Mouse (Mus musculus) MEL (cell line): ENCODE data around the gene Rnf185. TPM values are rescaled to one million over a fixed set of nuclear protein-coding genes. Genes with fewer than 3 reads are reported as not detected.

Experiments used
- DNase-seq: peaks from one replicate; pipeline ENCODE4 v3.0.0; 2011; ENCODE audit warnings: low read depth, low spot score
- H3K27ac ChIP-seq: 2 replicates; pipeline ENCODE4 v1.5.1; 2012; ENCODE audit warnings: low read depth, mild to moderate bottlenecking, control low read depth, low read length, moderate library complexity; ENCODE audit not compliant: control insufficient read depth
- H3K27me3 ChIP-seq, 2 experiments: fragments of 150-350 bp in 1 of 2; sonication (generic) in 1 of 2; 2 replicates each; pipeline ENCODE4 v1.6.1; 2012; ENCODE audit warnings: low read length in 2 of 2, mild to moderate bottlenecking in 2 of 2, improper control_type of control experiment in 1 of 2, moderate library complexity in 1 of 2; ENCODE audit not compliant: insufficient read depth in 2 of 2, control insufficient read depth in 1 of 2
- H3K36me3 ChIP-seq, 2 experiments: 2 replicates each; pipeline ENCODE4 v1.6.1; 2012 to 2014; ENCODE audit warnings: low read length in 2 of 2, improper control_type of control experiment in 1 of 2, inconsistent platforms in 1 of 2, mild to moderate bottlenecking in 1 of 2; ENCODE audit not compliant: insufficient read depth in 2 of 2, control insufficient read depth in 1 of 2
- H3K4me1 ChIP-seq, 2 experiments: fragments of 150-350 bp in 1 of 2; sonication (generic) in 1 of 2; 2 replicates each; pipeline ENCODE4 v1.6.1; 2012; ENCODE audit warnings: low read length in 2 of 2, improper control_type of control experiment in 1 of 2, mild to moderate bottlenecking in 1 of 2; ENCODE audit not compliant: insufficient read depth in 2 of 2, control insufficient read depth in 1 of 2
- H3K4me3 ChIP-seq, 2 experiments: fragments of 150-350 bp in 1 of 2; sonication (generic) in 1 of 2; 2 replicates each; pipeline ENCODE4 v1.5.1; 2012; ENCODE audit warnings: low read depth in 2 of 2, low read length in 2 of 2, mild to moderate bottlenecking in 2 of 2, moderate library complexity in 2 of 2, control low read depth in 1 of 2, improper control_type of control experiment in 1 of 2; ENCODE audit not compliant: control insufficient read depth in 1 of 2, insufficient read depth in 1 of 2
- H3K79me2 ChIP-seq: 2 replicates; pipeline ENCODE4 v1.6.1; 2012; ENCODE audit warnings: mild to moderate bottlenecking, low read length, moderate library complexity; ENCODE audit not compliant: control insufficient read depth, poor library complexity, insufficient read depth
- H3K9ac ChIP-seq: 2 replicates; pipeline ENCODE4 v1.6.1; 2012; ENCODE audit warnings: low read depth, mild to moderate bottlenecking, control low read depth, low read length, moderate library complexity; ENCODE audit not compliant: control insufficient read depth, poor library complexity, severe bottlenecking
- H3K9me3 ChIP-seq: fragments of 150-350 bp; sonication (generic); replicated peaks from 2 replicates; pipeline ENCODE4 v1.6.1; 2012; ENCODE audit warnings: mild to moderate bottlenecking, low read length, improper control_type of control experiment, moderate library complexity; ENCODE audit not compliant: insufficient read depth
- CHD1 ChIP-seq: IDR thresholded peaks from 2 replicates; pipeline ENCODE4 v1.6.1; 2012; ENCODE audit warnings: low read depth, mild to moderate bottlenecking, inconsistent platforms, low read length, improper control_type of control experiment
- E2F4 ChIP-seq: IDR thresholded peaks from 2 replicates; pipeline ENCODE4 v1.6.1; 2011; ENCODE audit warnings: low read depth, low read length, improper control_type of control experiment, borderline replicate concordance
- ELF1 ChIP-seq: IDR thresholded peaks from 2 replicates; pipeline ENCODE4 v1.6.1; 2014; ENCODE audit warnings: low read depth, mild to moderate bottlenecking, inconsistent platforms, low read length, improper control_type of control experiment, moderate library complexity
- EP300 ChIP-seq, 2 experiments: IDR thresholded peaks; 2 replicates each; pipeline ENCODE4 v1.6.1; 2011; ENCODE audit warnings: improper control_type of control experiment in 2 of 2, low read length in 2 of 2, low read depth in 1 of 2, mild to moderate bottlenecking in 1 of 2
- ETS1 ChIP-seq: IDR thresholded peaks from 2 replicates; pipeline ENCODE4 v1.6.1; 2012; ENCODE audit warnings: low read depth, mild to moderate bottlenecking, inconsistent platforms, low read length, improper control_type of control experiment, moderate library complexity
- HCFC1 ChIP-seq: IDR thresholded peaks from 2 replicates; pipeline ENCODE4 v1.6.1; 2012; ENCODE audit warnings: low read depth, mild to moderate bottlenecking, inconsistent platforms, low read length, improper control_type of control experiment, moderate library complexity
- JUND ChIP-seq: IDR thresholded peaks from 2 replicates; pipeline ENCODE4 v1.6.1; 2011; ENCODE audit warnings: low read depth, mild to moderate bottlenecking, improper control_type of control experiment, low read length
- KAT2A ChIP-seq: conservative IDR thresholded peaks from 2 replicates; pipeline ENCODE4 v1.6.1; 2012; ENCODE audit warnings: low read depth, low read length, improper control_type of control experiment, inconsistent platforms
- MAX ChIP-seq: IDR thresholded peaks from 2 replicates; pipeline ENCODE4 v1.6.1; 2011; ENCODE audit warnings: low read length, improper control_type of control experiment
- MEF2A ChIP-seq: IDR thresholded peaks from 2 replicates; pipeline ENCODE4 v1.6.1; 2014; ENCODE audit warnings: low read depth, mild to moderate bottlenecking, inconsistent platforms, low read length, improper control_type of control experiment; ENCODE audit not compliant: poor library complexity, insufficient replicate concordance, severe bottlenecking; ENCODE audit errors: extremely low read depth
- MYB ChIP-seq: IDR thresholded peaks from 2 replicates; pipeline ENCODE4 v1.6.1; 2011; ENCODE audit warnings: mild to moderate bottlenecking, low read depth, low read length, improper control_type of control experiment
- NRF1 ChIP-seq: IDR thresholded peaks from 2 replicates; pipeline ENCODE4 v1.6.1; 2014; ENCODE audit warnings: low read depth, mild to moderate bottlenecking, inconsistent platforms, low read length, improper control_type of control experiment, moderate library complexity; ENCODE audit not compliant: poor library complexity, insufficient read depth, severe bottlenecking
- POLR2AphosphoS2 ChIP-seq: IDR thresholded peaks from 2 replicates; pipeline ENCODE4 v1.6.1; 2011; ENCODE audit warnings: low read length, improper control_type of control experiment
- POLR2AphosphoS5 ChIP-seq: IDR thresholded peaks from 2 replicates; pipeline ENCODE4 v1.6.1; 2012; ENCODE audit warnings: low read depth, borderline replicate concordance, mild to moderate bottlenecking, inconsistent platforms, low read length, moderate library complexity, mixed read lengths
- RAD21 ChIP-seq: IDR thresholded peaks from 2 replicates; pipeline ENCODE4 v1.6.1; 2011; ENCODE audit warnings: mild to moderate bottlenecking, low read depth, low read length, improper control_type of control experiment
- RCOR1 ChIP-seq: IDR thresholded peaks from 2 replicates; pipeline ENCODE4 v1.6.1; 2012; ENCODE audit warnings: low read depth, mild to moderate bottlenecking, inconsistent platforms, low read length, improper control_type of control experiment
- TCF12 ChIP-seq: IDR thresholded peaks from 2 replicates; pipeline ENCODE4 v1.6.1; 2014; ENCODE audit warnings: low read depth, mild to moderate bottlenecking, inconsistent platforms, low read length, improper control_type of control experiment, moderate library complexity
- UBTF ChIP-seq: IDR thresholded peaks from 2 replicates; pipeline ENCODE4 v1.6.1; 2012; ENCODE audit warnings: low read depth, mild to moderate bottlenecking, inconsistent platforms, low read length, improper control_type of control experiment, moderate library complexity, borderline replicate concordance; ENCODE audit not compliant: insufficient read depth
- ZC3H11A ChIP-seq: IDR thresholded peaks from 2 replicates; pipeline ENCODE4 v1.6.1; 2012; ENCODE audit warnings: low read depth, mild to moderate bottlenecking, inconsistent platforms, low read length, improper control_type of control experiment
- ZKSCAN1 ChIP-seq: IDR thresholded peaks from 2 replicates; pipeline ENCODE4 v1.6.1; 2012; ENCODE audit warnings: low read depth, mild to moderate bottlenecking, inconsistent platforms, low read length, improper control_type of control experiment, moderate library complexity
- ZMIZ1 ChIP-seq: IDR thresholded peaks from 2 replicates; pipeline ENCODE4 v1.6.1; 2012; ENCODE audit warnings: low read depth, mild to moderate bottlenecking, inconsistent platforms, low read length, improper control_type of control experiment, moderate library complexity
- polyA plus RNA-seq, 2 experiments: library from polyadenylated mRNA; stranded (reverse) in 1 of 2; unstranded in 1 of 2; fragments of >175 nt in 1 of 2; fragments of >200 nt in 1 of 2; gene quantifications; 2 replicates each; pipeline versions ENCODE4 v1.2.1 to v1.2.4; 2012; ENCODE audit warnings: low replicate concordance in 2 of 2, low read depth in 1 of 2; ENCODE audit not compliant: insufficient read length in 2 of 2, insufficient read depth in 1 of 2, missing spikeins in 1 of 2
- total RNA-seq: library from RNA; depleted of rRNA; stranded (reverse); fragments of 300-350 nt; gene quantifications from 2 replicates; pipeline ENCODE4 v1.2.3, GENCODE M21; 2012

Rnf185 gene
- total and polyA plus RNA-seq, 3 experiments: 9.9 to 13.8 TPM; not detected in 1

DNA sequence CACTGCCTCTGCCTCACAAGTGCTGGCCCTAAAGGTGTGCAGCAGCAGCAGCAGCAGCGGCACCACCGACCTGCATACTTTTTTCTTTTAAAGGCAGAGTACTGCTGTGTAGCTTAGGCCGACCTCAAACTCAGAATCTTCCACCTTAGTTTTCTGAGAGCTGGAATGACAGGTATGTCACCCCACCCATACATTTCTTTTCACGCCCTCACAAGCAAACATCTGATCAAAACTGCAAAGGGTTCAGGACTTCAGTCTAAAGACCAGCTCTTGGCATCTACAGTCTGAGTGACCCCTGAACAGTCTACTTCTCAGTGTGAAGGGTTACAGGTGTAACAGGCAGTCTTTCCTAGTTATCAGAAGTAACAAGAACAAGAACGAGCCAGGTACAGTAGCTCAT lies 61.4 kb downstream of the Rnf185 start:
- peaks cover 0 to 20% of the 10 kb centered on the region in 2 experiments; a peak in 2 of 4 replicates for H3K36me3 ChIP-seq
- TF ChIP-seq ZMIZ1 (no peak), ZC3H11A (no peak), ETS1 (no peak), RCOR1 (no peak), CHD1 (no peak), MAX (no peak)
- H3K4me1 ChIP-seq: peaks cover 10 to 15% of the 10 kb centered on the region in 2 experiments
- H3K79me2 ChIP-seq: no peaks in the 10 kb centered on the region
- no peak overlapping the region for H3K9ac ChIP-seq
- no peak for DNase-seq
- H3K27me3 ChIP-seq: no peaks in the 10 kb centered on the region
- no peaks in the 10 kb centered on the region for H3K9me3 ChIP-seq
- no peak overlapping the region for H3K27ac ChIP-seq
- no peak overlapping the region for H3K4me3 ChIP-seq

- no peaks in the 10 kb centered on the region for H3K9me3 ChIP-seq
- peaks cover 0 to 20% of the 10 kb centered on the region in 2 experiments; a peak in 2 of 4 replicates for H3K36me3 ChIP-seq
- no peaks in the 10 kb centered on the region for H3K27me3 ChIP-seq
- no peak overlapping the region for H3K9ac ChIP-seq
- H3K27ac ChIP-seq: no peak overlapping the region
- TF ChIP-seq ETS1 (no peak), TCF12 (no peak), KAT2A (no peak), CHD1 (no peak), HCFC1 (no peak), JUND (no peak), MAX (no peak), E2F4 (no peak), ELF1 (no peak), ZC3H11A (no peak), NRF1 (no peak), UBTF (no peak), MYB (no peak), POLR2AphosphoS2 (no peak), RAD21 (no peak), EP300 (IDR thresholded peaks at IDR 0.05; ENCODE audit: low read depth in 1 of 2, low read length in 2 of 2) (no peak), MEF2A (no peak), POLR2AphosphoS5 (no peak), ZKSCAN1 (no peak)
- no peaks in the 10 kb centered on the region for H3K79me2 ChIP-seq
- DNase-seq: no peak
- no peak overlapping the region for H3K4me3 ChIP-seq
- H3K4me1 ChIP-seq: peaks cover 10 to 15% of the 10 kb centered on the region in 2 experiments
Observed at GRCm38 (mm10) chr11:3389996-3390395, 62.2 kb downstream of the Rnf185 start.
